11 mouse cellular contexts compared by ENCODE assay signal in genomic region chr1:141609866-141610265, GRCm38 (mm10).
"Had no signal": no experiment of that assay in that cellular context is flagged by ENCODE, and none has a peak within 500 bp of the region (broad histone marks: within the 10 kb centered on the region; RNA-seq: fewer than 3 reads in every experiment).

No protein-coding gene starts in this region.

- DNase-seq: kidney, adult 8-10 months; kidney, postnatal 25 days; layer of hippocampus, postnatal 36 days; lung, adult 18-20 months; right cerebral cortex, adult 18-20 months; right cerebral cortex, postnatal 25 days; thymus, postnatal 4 days had no signal

- H3K27me3 ChIP-seq: limb, embryonic 13.5 days; midbrain, embryonic 15.5 days; neural tube, embryonic 13.5 days had no signal

- H3K9ac ChIP-seq: limb, embryonic 13.5 days; liver, embryonic 14.5 days; midbrain, embryonic 15.5 days; neural tube, embryonic 13.5 days had no signal

- ATAC-seq: midbrain, embryonic 15.5 days had no signal

- H3K4me1 ChIP-seq: limb, embryonic 13.5 days; midbrain, embryonic 15.5 days; neural tube, embryonic 13.5 days had no signal

- H3K4me3 ChIP-seq: limb, embryonic 13.5 days; midbrain, embryonic 15.5 days; neural tube, embryonic 13.5 days had no signal

- H3K27ac ChIP-seq: limb, embryonic 13.5 days; liver, embryonic 14.5 days; midbrain, embryonic 15.5 days; neural tube, embryonic 13.5 days had no signal

- H3K4me2 ChIP-seq: limb, embryonic 13.5 days; midbrain, embryonic 15.5 days; neural tube, embryonic 13.5 days had no signal

- H3K9me3 ChIP-seq: limb, embryonic 13.5 days; midbrain, embryonic 15.5 days; neural tube, embryonic 13.5 days had no signal

- H3K36me3 ChIP-seq: limb, embryonic 13.5 days; midbrain, embryonic 15.5 days; neural tube, embryonic 13.5 days had no signal
